Mouse (Mus musculus): ENCODE results near the gene Galp.

GRCm38 (mm10) chr7:6213144-6213543 is 16.3 kb downstream of the Galp start:
- TF ChIP-seq POLR2A (IDR thresholded peaks at IDR 0.05; ENCODE audit: borderline replicate concordance, insufficient read depth, low read length), result no peak
- peak; percentile 51 for TF ChIP-seq CTCF (IDR thresholded peaks at IDR 0.05; ENCODE audit: borderline replicate concordance, insufficient read depth, low read depth, low read length)

Data from cerebellum, adult 2 months (tissue).